Mouse (Mus musculus): ENCODE measurements at regions not wholly inside any gene's neighbourhood (a gene's known extent, or its start where the extent isn't known, plus 50 kb on each side); places are given as distances from the start of the nearest gene placed in this dataset.

DNA sequence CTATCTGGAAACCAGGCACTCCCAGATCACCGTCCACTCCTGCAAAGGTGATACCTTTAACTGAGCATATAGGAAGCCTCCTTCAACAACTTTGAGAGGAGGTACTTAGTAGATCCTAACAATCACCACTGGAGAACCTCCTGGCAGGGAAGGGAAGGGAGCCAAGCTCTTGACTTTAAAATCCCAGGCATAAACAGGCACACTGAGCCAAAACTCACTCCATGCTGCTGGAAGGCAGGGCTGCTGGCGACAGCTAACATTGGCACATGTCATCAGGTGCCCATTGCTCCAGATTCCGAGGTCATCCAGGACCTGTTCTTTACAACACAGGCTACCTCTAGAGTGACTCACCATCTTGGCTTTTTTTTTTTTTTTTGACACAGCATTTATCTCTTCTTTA, 170.9 kb upstream of the 1700066M21Rik start:
- TF ChIP-seq CTCF (IDR thresholded peaks at IDR 0.05; ENCODE audit: borderline replicate concordance, insufficient read depth, low read depth, low read length) (no peak), POLR2A (IDR thresholded peaks at IDR 0.05; ENCODE audit: borderline replicate concordance, insufficient read depth, low read length) (no peak)
